Mouse (Mus musculus): ENCODE results near the gene Krtap7-1. TPM values are rescaled to one million over a fixed set of nuclear protein-coding genes. Genes with fewer than 3 reads are reported as not detected.

Krtap7-1 gene
- not detected in 2 replicates for polyA plus RNA-seq (2016; fragmentation: Nextera tagmentation; extraction: Ambion mirVana)

- Histone ChIP-seq H3K4me3 (replicated peaks) (no peak within 1 kb of the TSS), H3K9me3 (no peaks in the 10 kb centered on the region), H3K4me2 (no peak within 1 kb of the TSS), H3K27me3 (no peaks in the 10 kb centered on the region), H3K9ac (no peak within 1 kb of the TSS), H3K27ac (no peak within 1 kb of the TSS), H3K36me3 (replicated peaks) (no peaks in the 10 kb centered on the region), H3K4me1 (peaks cover under 1% of the 10 kb centered on the region; the same call in 1 of the 2 replicates)
- WGBS, result 92% methylated on average over 4 of the region's 4 CpGs
- ATAC-seq (ENCODE audit: low FRiP score), result no peak
Measured at GRCm38 (mm10) chr16:89508223-89508622, at the start of gene Krtap7-1. Krtap7-1 (minus strand) TSS chr16:89508323.

- Histone ChIP-seq H3K4me3 (replicated peaks) (no peak overlapping the region), H3K9me3 (no peaks in the 10 kb centered on the region), H3K4me2 (no peak overlapping the region), H3K36me3 (replicated peaks) (no peaks in the 10 kb centered on the region), H3K4me1 (no peaks in the 10 kb centered on the region), H3K27me3 (no peaks in the 10 kb centered on the region), H3K9ac (no peak overlapping the region), H3K27ac (no peak overlapping the region)
- no peak for ATAC-seq (ENCODE audit: low FRiP score)
Measured at GRCm38 (mm10) chr16:89550298-89550697, 42.2 kb upstream of the Krtap7-1 start.

- Histone ChIP-seq H3K27me3 (no peaks in the 10 kb centered on the region), H3K4me1 (peaks cover 4% of the 10 kb centered on the region; the same call in 1 of the 2 replicates), H3K36me3 (replicated peaks) (no peaks in the 10 kb centered on the region), H3K4me3 (replicated peaks) (no peak overlapping the region), H3K4me2 (no peak overlapping the region), H3K9ac (no peak overlapping the region), H3K9me3 (no peaks in the 10 kb centered on the region), H3K27ac (no peak overlapping the region)
- WGBS, result 51% methylated on average over 5 of the region's 5 CpGs
- peak; percentile 52 for ATAC-seq (ENCODE audit: low FRiP score)
Measured at GRCm38 (mm10) chr16:89538031-89538484, 29.9 kb upstream of the Krtap7-1 start.

GRCm38 (mm10) chr16:89537349-89537748, 29.2 kb upstream of the Krtap7-1 start:
- H3K27me3 ChIP-seq, result no peaks in the 10 kb centered on the region

GRCm38 (mm10) chr16:89530547-89530946, 22.4 kb upstream of the Krtap7-1 start:
- Histone ChIP-seq H3K36me3 (replicated peaks) (no peaks in the 10 kb centered on the region), H3K27me3 (no peaks in the 10 kb centered on the region), H3K4me2 (peak overlapping the region; percentile 34), H3K9me3 (no peaks in the 10 kb centered on the region), H3K9ac (no peak overlapping the region), H3K27ac (peak overlapping the region; percentile 71), H3K4me3 (replicated peaks) (no peak overlapping the region), H3K4me1 (peaks cover 36% of the 10 kb centered on the region)
- peak; percentile 84 for ATAC-seq (ENCODE audit: low FRiP score)
- 9% methylated on average over 7 of the region's 7 CpGs for WGBS

More at GRCm38 (mm10) chr16:89537349-89537748, 29.2 kb upstream of the Krtap7-1 start:
- H3K4me2 ChIP-seq, result no peak overlapping the region
- peaks cover 4% of the 10 kb centered on the region; the same call in 1 of the 2 replicates for H3K4me1 ChIP-seq
- no peak overlapping the region for H3K9ac ChIP-seq
- H3K27ac ChIP-seq, result no peak overlapping the region
- H3K36me3 ChIP-seq (replicated peaks), result no peaks in the 10 kb centered on the region
- WGBS, result 90% methylated on average over 6 of the region's 6 CpGs
- no peak for ATAC-seq (ENCODE audit: low FRiP score)
- no peaks in the 10 kb centered on the region for H3K9me3 ChIP-seq
- no peak overlapping the region for H3K4me3 ChIP-seq (replicated peaks)

- H3K4me3 ChIP-seq (replicated peaks), result no peak overlapping the region
- H3K27me3 ChIP-seq, result no peaks in the 10 kb centered on the region
- 44% methylated on average over 7 of the region's 7 CpGs for WGBS
- H3K9ac ChIP-seq, result 0 out of 2 replicates have a peak overlapping the region, but pooled peaks have one; percentile 12
- H3K9me3 ChIP-seq, result no peaks in the 10 kb centered on the region
- H3K27ac ChIP-seq, result peak overlapping the region; percentile 71
- 0 out of 2 replicates have a peak overlapping the region, but pooled peaks have one; percentile 21 for H3K4me2 ChIP-seq
- H3K36me3 ChIP-seq (replicated peaks), result no peaks in the 10 kb centered on the region
- H3K4me1 ChIP-seq, result peaks cover 36% of the 10 kb centered on the region
- peak; percentile 58 for ATAC-seq (ENCODE audit: low FRiP score)
Measured at GRCm38 (mm10) chr16:89529846-89530245, 21.7 kb upstream of the Krtap7-1 start.

GRCm38 (mm10) chr16:89528380-89528779, 20.3 kb upstream of the Krtap7-1 start:
- ATAC-seq (ENCODE audit: low FRiP score), result peak; percentile 33; the same call in 1 of the 2 replicates
- no peak overlapping the region for H3K9ac ChIP-seq
- peak overlapping the region; percentile 25; the same call in 1 of the 2 replicates for H3K27ac ChIP-seq
- H3K27me3 ChIP-seq, result no peaks in the 10 kb centered on the region
- H3K4me2 ChIP-seq, result no peak overlapping the region
- no peaks in the 10 kb centered on the region for H3K9me3 ChIP-seq
- H3K4me3 ChIP-seq (replicated peaks), result no peak overlapping the region
- H3K36me3 ChIP-seq (replicated peaks), result no peaks in the 10 kb centered on the region
- peaks cover 36% of the 10 kb centered on the region for H3K4me1 ChIP-seq
- WGBS, result 65% methylated on average over 3 of the region's 3 CpGs

GRCm38 (mm10) chr16:89520996-89521395, 12.9 kb upstream of the Krtap7-1 start:
- H3K9me3 ChIP-seq, result no peaks in the 10 kb centered on the region
- H3K36me3 ChIP-seq (replicated peaks), result no peaks in the 10 kb centered on the region
- 94% methylated on average over 4 of the region's 4 CpGs for WGBS
- H3K9ac ChIP-seq, result no peak overlapping the region
- no peak overlapping the region for H3K4me2 ChIP-seq
- no peak overlapping the region for H3K4me3 ChIP-seq (replicated peaks)
- H3K27ac ChIP-seq, result no peak overlapping the region
- no peak for ATAC-seq (ENCODE audit: low FRiP score)
- H3K4me1 ChIP-seq, result no peaks in the 10 kb centered on the region
- no peaks in the 10 kb centered on the region for H3K27me3 ChIP-seq

- H3K4me3 ChIP-seq (replicated peaks), result no peak overlapping the region
- no peak overlapping the region for H3K9ac ChIP-seq
- no peaks in the 10 kb centered on the region for H3K4me1 ChIP-seq
- ATAC-seq (ENCODE audit: low FRiP score), result no peak
- H3K27me3 ChIP-seq, result no peaks in the 10 kb centered on the region
- no peak overlapping the region for H3K4me2 ChIP-seq
- no peak overlapping the region for H3K27ac ChIP-seq
- WGBS, result 93% methylated on average over 2 of the region's 2 CpGs
- H3K36me3 ChIP-seq (replicated peaks), result no peaks in the 10 kb centered on the region
- no peaks in the 10 kb centered on the region for H3K9me3 ChIP-seq
Measured at GRCm38 (mm10) chr16:89520555-89520954, 12.4 kb upstream of the Krtap7-1 start.

GRCm38 (mm10) chr16:89520091-89520490, 12.0 kb upstream of the Krtap7-1 start:
- Histone ChIP-seq H3K9ac (no peak overlapping the region), H3K36me3 (replicated peaks) (no peaks in the 10 kb centered on the region), H3K9me3 (no peaks in the 10 kb centered on the region), H3K27me3 (no peaks in the 10 kb centered on the region), H3K27ac (no peak overlapping the region), H3K4me3 (replicated peaks) (no peak overlapping the region), H3K4me1 (no peaks in the 10 kb centered on the region), H3K4me2 (no peak overlapping the region)
- ATAC-seq (ENCODE audit: low FRiP score), result no peak
- WGBS, result 81% methylated on average over 6 of the region's 6 CpGs

- Histone ChIP-seq H3K4me2 (no peak overlapping the region), H3K9me3 (no peaks in the 10 kb centered on the region), H3K9ac (no peak overlapping the region), H3K4me3 (replicated peaks) (no peak overlapping the region), H3K27ac (no peak overlapping the region), H3K27me3 (no peaks in the 10 kb centered on the region), H3K36me3 (replicated peaks) (no peaks in the 10 kb centered on the region), H3K4me1 (peaks cover 3% of the 10 kb centered on the region; the same call in 1 of the 2 replicates)
- WGBS, result 67% methylated on average over 9 of the region's 9 CpGs
- ATAC-seq (ENCODE audit: low FRiP score), result peak; percentile 69; the same call in 1 of the 2 replicates
Measured at GRCm38 (mm10) chr16:89517635-89518034, 9.5 kb upstream of the Krtap7-1 start.

GRCm38 (mm10) chr16:89513431-89513830, 5.3 kb upstream of the Krtap7-1 start:
- Histone ChIP-seq H3K9me3 (no peaks in the 10 kb centered on the region), H3K4me2 (no peak overlapping the region), H3K27ac (no peak overlapping the region), H3K9ac (no peak overlapping the region), H3K36me3 (replicated peaks) (no peaks in the 10 kb centered on the region), H3K27me3 (no peaks in the 10 kb centered on the region), H3K4me1 (peaks cover 3% of the 10 kb centered on the region; the same call in 1 of the 2 replicates), H3K4me3 (replicated peaks) (no peak overlapping the region)
- 64% methylated on average over 7 of the region's 7 CpGs for WGBS
- peak; percentile 15; the same call in 1 of the 2 replicates for ATAC-seq (ENCODE audit: low FRiP score)

GRCm38 (mm10) chr16:89503571-89503970, 4.6 kb downstream of the Krtap7-1 start:
- Histone ChIP-seq H3K4me3 (replicated peaks) (no peak overlapping the region), H3K4me1 (no peaks in the 10 kb centered on the region), H3K27me3 (no peaks in the 10 kb centered on the region), H3K36me3 (replicated peaks) (no peaks in the 10 kb centered on the region), H3K9me3 (no peaks in the 10 kb centered on the region), H3K4me2 (no peak overlapping the region), H3K27ac (no peak overlapping the region), H3K9ac (no peak overlapping the region)
- ATAC-seq (ENCODE audit: low FRiP score), result no peak
- WGBS, result 87% methylated on average over 2 of the region's 2 CpGs
